Mouse (Mus musculus) forebrain, postnatal 0 days (tissue): ENCODE measurements around the gene Rnf41. TPM values are rescaled to one million over a fixed set of nuclear protein-coding genes. Genes with fewer than 3 reads are reported as not detected.

Experiments
- ATAC-seq: fragments of 200-750 bp; cut with Nextera tagmentation; 2 replicates; pipeline ENCODE4 v1.8.0; 2017; ENCODE audit warnings: mild to moderate bottlenecking, moderate library complexity
- DNase-seq: peaks from one replicate; pipeline ENCODE4 v3.0.0-alpha.2; 2015
- H3K27ac ChIP-seq: fragments of 300-500 bp; sonication (generic); 2 replicates; pipeline ENCODE4 v1.5.1; 2014; ENCODE audit warnings: low read depth, mild to moderate bottlenecking, antibody characterized with exemption, low read length, moderate library complexity, mixed read lengths
- H3K27me3 ChIP-seq: fragments of 300-500 bp; sonication (generic); 2 replicates; pipeline ENCODE4 v1.6.1; 2014; ENCODE audit warnings: mild to moderate bottlenecking, low read length, mixed read lengths; ENCODE audit not compliant: insufficient read depth
- H3K36me3 ChIP-seq: fragments of 300-500 bp; sonication (generic); 2 replicates; pipeline ENCODE4 v1.6.1; 2014; ENCODE audit warnings: mild to moderate bottlenecking, moderate library complexity; ENCODE audit not compliant: insufficient read depth
- H3K4me1 ChIP-seq: fragments of 300-500 bp; sonication (generic); 2 replicates; pipeline ENCODE4 v1.6.1; 2014; ENCODE audit warnings: antibody characterized with exemption; ENCODE audit not compliant: insufficient read depth
- H3K4me2 ChIP-seq: fragments of 300-500 bp; sonication (generic); 2 replicates; pipeline ENCODE4 v1.6.1; 2014; ENCODE audit warnings: low read depth, mild to moderate bottlenecking, moderate library complexity
- H3K4me3 ChIP-seq: fragments of 300-500 bp; sonication (generic); 2 replicates; pipeline ENCODE4 v1.5.1; 2014; ENCODE audit warnings: low read depth, low read length, mixed read lengths
- H3K9ac ChIP-seq: fragments of 300-500 bp; sonication (generic); 2 replicates; pipeline ENCODE4 v1.6.1; 2014; ENCODE audit warnings: mild to moderate bottlenecking
- H3K9me3 ChIP-seq: fragments of 300-500 bp; sonication (generic); 2 replicates; pipeline ENCODE4 v1.6.1; 2016; ENCODE audit warnings: low read length
- CTCF ChIP-seq: sonication (generic); IDR thresholded peaks from 2 replicates; pipeline ENCODE4 v1.5.1; 2016; ENCODE audit warnings: antibody characterized with exemption, control low read depth, low read depth
- WGBS: fragments of 180-500 bp; shearing (Covaris S2); extraction: QIAGEN DNeasy Blood & Tissue Kit; methylation state at CpG from one replicate; pipeline ENCODE4 v1.1.7; 2014; 5-methylcytosine and 5-hydroxymethylcytosine counted together
- polyA plus RNA-seq: library from polyadenylated mRNA; unstranded; fragments of >200 nt; fragmentation: Nextera tagmentation; extraction: Ambion mirVana; gene quantifications from 2 replicates; pipeline ENCODE4 v1.2.1, GENCODE M21; 2015
- total RNA-seq: library from RNA; depleted of rRNA; stranded (reverse); fragments of >200 nt; gene quantifications from 2 replicates; pipeline ENCODE4 v1.2.3, GENCODE M21; 2014

Gene Rnf41
- total and polyA plus RNA-seq, 2 experiments from 2014 or later: 108 to 118 TPM

DNA sequence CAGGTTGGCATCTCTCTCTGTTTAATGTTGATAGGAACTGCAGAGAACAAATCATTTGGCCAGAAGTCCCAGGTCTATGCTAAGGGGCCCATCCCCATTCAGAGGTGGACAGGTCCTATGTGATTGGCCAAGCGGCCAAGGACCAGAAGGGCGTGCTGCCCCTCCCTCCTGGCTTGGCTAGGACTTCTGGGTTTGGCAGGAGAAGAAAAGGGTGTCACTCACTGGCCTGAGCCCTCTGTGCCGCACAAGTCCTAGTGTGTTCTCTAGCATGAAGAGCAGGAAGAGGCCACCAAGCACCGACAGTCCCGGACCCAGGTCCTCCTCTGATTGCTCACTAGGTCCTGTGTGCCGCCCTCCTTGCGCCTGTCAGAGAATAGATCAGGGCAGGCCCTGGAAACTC lies 14.0 kb upstream of the Rnf41 start:
- DNase-seq (no peak), ATAC-seq (peak; percentile 51; the same call in 1 of the 2 replicates)
- Histone ChIP-seq H3K27ac (no peak overlapping the region), H3K27me3 (no peaks in the 10 kb centered on the region), H3K9me3 (no peaks in the 10 kb centered on the region), H3K9ac (no peak overlapping the region), H3K36me3 (peaks cover 27% of the 10 kb centered on the region), H3K4me2 (no peak overlapping the region), H3K4me1 (no peaks in the 10 kb centered on the region), H3K4me3 (no peak overlapping the region)
- TF ChIP-seq CTCF: no peak
- WGBS: 49% methylated on average over 7 of the region's 7 CpGs

DNA sequence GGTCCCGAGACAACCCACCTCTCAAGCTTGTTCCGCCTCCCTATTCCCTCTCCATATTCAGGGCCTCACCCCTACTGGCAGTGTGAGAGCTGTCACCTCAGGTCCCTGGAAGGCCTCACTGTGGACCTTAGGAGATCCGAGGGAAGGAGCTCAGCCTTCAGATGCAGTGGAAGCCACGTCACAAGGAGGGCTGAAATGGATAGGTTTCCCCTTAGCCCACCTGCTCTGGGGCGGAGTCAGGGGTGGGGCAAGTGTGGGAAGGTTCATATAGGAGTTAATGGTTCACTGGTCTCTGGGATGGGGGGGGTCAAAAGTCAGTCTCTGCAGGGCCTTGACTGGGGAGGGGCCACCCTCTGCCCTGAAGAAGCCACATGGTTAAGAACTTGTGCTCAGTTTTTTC lies 11.1 kb upstream of the Rnf41 start:
- Histone ChIP-seq H3K4me3 (no peak overlapping the region), H3K9ac (no peak overlapping the region), H3K4me1 (no peaks in the 10 kb centered on the region), H3K36me3 (peaks cover 5% of the 10 kb centered on the region; the same call in 1 of the 2 replicates), H3K27me3 (no peaks in the 10 kb centered on the region), H3K9me3 (no peaks in the 10 kb centered on the region), H3K27ac (no peak overlapping the region), H3K4me2 (no peak overlapping the region)
- DNase-seq (no peak), ATAC-seq (no peak)
- 37% methylated on average over 5 of the region's 5 CpGs for WGBS
- no peak for TF ChIP-seq CTCF

DNA sequence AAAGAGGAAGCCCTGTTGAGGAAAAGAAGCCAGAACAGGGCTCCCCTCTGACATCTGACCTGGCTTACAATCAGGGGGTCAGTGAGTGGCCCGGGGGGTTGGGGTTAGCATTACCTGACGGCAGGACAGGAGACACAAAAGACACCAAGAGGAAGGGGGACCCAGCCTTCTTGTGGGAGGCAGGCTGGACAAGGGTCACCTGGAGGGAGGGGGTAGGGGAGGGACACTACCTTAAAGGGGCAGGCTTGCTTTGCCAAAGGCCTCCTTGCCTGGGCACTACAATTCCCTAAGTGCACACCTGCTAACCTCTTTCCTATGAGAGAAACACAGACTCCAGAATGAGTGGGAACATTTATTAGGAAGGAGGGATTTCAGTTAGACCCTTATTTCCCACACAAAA lies 10.4 kb upstream of the Rnf41 start, which contains the start of gene Slc39a5:
TSS of gene Slc39a5 (minus strand) at position 174 of the 400 bp plus-strand sequence.
- peaks cover 8% of the 10 kb centered on the region for H3K36me3 ChIP-seq
- no peaks in the 10 kb centered on the region for H3K9me3 ChIP-seq
- H3K9ac ChIP-seq: no peak within 1 kb of the TSS
- no peak within 1 kb of the TSS for H3K4me2 ChIP-seq
- no peak for DNase-seq
- no peak within 1 kb of the TSS for H3K4me3 ChIP-seq
- H3K27ac ChIP-seq: no peak within 1 kb of the TSS
- H3K27me3 ChIP-seq: no peaks in the 10 kb centered on the region
- 15% methylated on average over 2 of the region's 2 CpGs for WGBS
- no peaks in the 10 kb centered on the region for H3K4me1 ChIP-seq
- no peak for ATAC-seq
- no peak for TF ChIP-seq CTCF

DNA sequence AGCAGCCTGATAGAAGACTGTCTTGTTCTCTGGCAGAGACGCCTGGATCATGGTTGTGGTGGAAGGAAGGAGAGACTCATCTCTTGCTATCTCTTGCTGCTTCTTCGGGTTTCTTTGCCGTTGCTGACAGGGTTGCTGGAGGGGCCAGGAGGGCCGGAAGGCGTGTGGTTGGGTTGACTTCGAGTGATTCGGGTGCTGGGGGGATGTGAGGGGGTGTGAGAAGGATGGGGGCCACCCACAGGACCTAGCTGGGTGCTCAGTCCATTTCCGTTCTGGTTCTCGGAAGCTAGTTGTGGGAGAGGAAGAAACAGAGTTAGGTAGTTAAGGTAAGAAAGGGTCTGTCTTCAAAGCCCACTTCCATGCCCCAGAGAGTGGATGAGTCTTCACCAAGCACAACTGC lies 9.8 kb upstream of the Rnf41 start:
- DNase-seq (no peak), ATAC-seq (no peak)
- H3K27ac ChIP-seq: no peak overlapping the region
- H3K9ac ChIP-seq: no peak overlapping the region
- peaks cover 13% of the 10 kb centered on the region for H3K36me3 ChIP-seq
- no peak overlapping the region for H3K4me2 ChIP-seq
- H3K9me3 ChIP-seq: no peaks in the 10 kb centered on the region
- H3K4me1 ChIP-seq: no peaks in the 10 kb centered on the region
- WGBS: 86% methylated on average over 9 of the region's 9 CpGs
- no peak for TF ChIP-seq CTCF
- no peaks in the 10 kb centered on the region for H3K27me3 ChIP-seq
- no peak overlapping the region for H3K4me3 ChIP-seq

DNA sequence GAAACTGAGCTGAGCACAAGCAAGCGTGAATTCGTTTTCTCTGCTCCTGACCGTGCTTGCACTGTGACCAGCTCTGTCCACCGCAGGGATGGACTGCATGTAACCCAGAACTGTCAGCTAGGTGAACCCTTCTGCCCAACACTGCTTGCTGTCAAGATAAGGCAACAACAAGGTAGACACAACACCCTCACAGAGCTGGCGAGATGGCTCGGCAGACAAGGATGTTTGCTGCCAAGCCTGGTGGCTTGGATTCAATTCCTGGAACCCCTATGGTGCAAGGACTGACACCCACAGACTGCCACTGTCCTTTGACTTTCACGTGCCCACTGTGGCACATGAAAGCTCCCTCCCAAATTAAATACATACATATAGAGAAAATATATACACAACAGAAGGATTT lies 7.5 kb upstream of the Rnf41 start:
- peaks cover 15% of the 10 kb centered on the region for H3K36me3 ChIP-seq
- no peak overlapping the region for H3K27ac ChIP-seq
- H3K9me3 ChIP-seq: no peaks in the 10 kb centered on the region
- ATAC-seq (no peak), DNase-seq (no peak)
- no peaks in the 10 kb centered on the region for H3K27me3 ChIP-seq
- 83% methylated on average over 7 of the region's 7 CpGs for WGBS
- no peak for TF ChIP-seq CTCF
- H3K4me3 ChIP-seq: no peak overlapping the region
- H3K9ac ChIP-seq: no peak overlapping the region
- no peak overlapping the region for H3K4me2 ChIP-seq
- peaks cover 7% of the 10 kb centered on the region for H3K4me1 ChIP-seq

DNA sequence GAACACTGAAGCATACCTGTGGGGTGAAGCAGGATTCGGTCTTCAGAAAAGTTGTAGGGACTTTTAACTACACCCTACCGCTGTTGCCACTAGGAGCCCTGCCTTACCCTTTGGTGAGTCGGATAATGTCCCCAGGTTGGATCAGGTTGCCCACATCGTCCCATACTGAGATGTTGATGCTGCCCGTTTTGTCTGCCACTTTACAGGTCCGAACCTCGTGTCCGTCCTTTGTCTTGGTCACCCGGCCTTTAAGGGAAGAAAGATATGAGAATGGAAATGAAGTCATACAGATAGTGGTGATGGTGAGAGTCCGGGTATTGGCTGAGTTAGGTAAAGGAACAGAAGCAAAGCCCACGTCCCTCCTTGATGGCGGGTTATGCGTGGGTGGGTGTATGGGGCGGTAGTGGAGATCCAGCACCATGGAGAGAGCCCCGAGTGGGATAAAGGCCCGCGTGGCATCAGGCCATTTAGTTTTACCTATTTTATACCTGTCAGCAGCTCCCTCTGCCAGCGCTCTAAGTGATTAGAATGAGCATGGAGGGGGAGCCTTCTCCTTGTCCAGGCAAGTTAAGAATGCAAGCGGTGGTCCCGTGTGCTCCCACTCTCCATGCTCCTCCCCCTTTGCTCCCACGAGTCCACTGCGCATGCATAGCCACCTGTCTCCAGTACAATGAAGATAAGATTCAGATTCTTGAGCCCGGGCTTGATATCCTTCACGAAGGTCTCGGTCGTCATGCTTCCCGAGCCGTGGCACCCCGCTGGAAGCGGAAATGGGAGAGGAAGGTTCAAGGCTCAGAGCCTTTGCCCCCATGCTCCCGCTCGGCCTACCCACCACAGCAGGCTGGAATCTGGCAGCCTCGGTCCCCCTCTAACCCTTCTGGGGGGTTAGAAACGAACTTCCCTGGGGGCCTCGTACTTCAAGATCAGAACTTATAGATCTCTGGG lies 2.6 kb upstream of the Rnf41 start:
- H3K27me3 ChIP-seq: no peaks in the 10 kb centered on the region
- H3K27ac ChIP-seq: peak overlapping the region; percentile 78
- peak overlapping the region; percentile 99 for H3K4me3 ChIP-seq
- ATAC-seq (peak; percentile 19; the same call in 1 of the 2 replicates), DNase-seq (peak; percentile 73)
- TF ChIP-seq CTCF: no peak
- 16% methylated on average over 35 of the region's 35 CpGs for WGBS
- H3K4me1 ChIP-seq: peaks cover 24% of the 10 kb centered on the region
- peak overlapping the region; percentile 74 for H3K4me2 ChIP-seq
- H3K9ac ChIP-seq: peak overlapping the region; percentile 76
- H3K9me3 ChIP-seq: no peaks in the 10 kb centered on the region
- peaks cover 15% of the 10 kb centered on the region for H3K36me3 ChIP-seq
